12 mouse cellular contexts compared by ENCODE assay signal in genomic region chr6:87534855-87535575, GRCm38 (mm10). TPM values are rescaled to one million over a fixed set of nuclear protein-coding genes. Genes with fewer than 3 reads are reported as not detected.
DNase-seq lines count a peak whose midpoint lies in the region; ATAC-seq and TF ChIP-seq lines count a peak whose summit lies in the region.
"Had no signal": no experiment of that assay in that cellular context is flagged by ENCODE, and none has a peak within 500 bp of the region (broad histone marks: within the 10 kb centered on the region; RNA-seq: fewer than 3 reads in every experiment).

No protein-coding gene starts in this region.

- H3K4me3 ChIP-seq in kidney, embryonic 15.5 days (replicated peaks) = no peak overlapping the region
- no peak overlapping the region for H3K4me3 ChIP-seq in cerebellum, adult 2 months (replicated peaks; ENCODE audit: insufficient read depth, low read depth, low read length)
- H3K4me3 ChIP-seq: heart, adult 2 months; neural tube, embryonic 15.5 days had no signal

- 0 out of 2 replicates have a peak, but pooled peaks cover 11% of the 10 kb centered on the region for H3K4me1 ChIP-seq in kidney, embryonic 15.5 days
- no peaks in the 10 kb centered on the region for H3K4me1 ChIP-seq in cerebellum, adult 2 months (ENCODE audit: control insufficient read depth, insufficient read depth, low read length)
- H3K4me1 ChIP-seq: neural tube, embryonic 15.5 days had no signal

- H3K4me2 ChIP-seq in kidney, embryonic 15.5 days = 0 out of 2 replicates have a peak overlapping the region, but pooled peaks have one; percentile 24
- H3K4me2 ChIP-seq: neural tube, embryonic 15.5 days had no signal

- no peak for TF ChIP-seq POLR2A in cerebellum, adult 2 months (IDR thresholded peaks at IDR 0.05; ENCODE audit: borderline replicate concordance, insufficient read depth, low read length)

- TF ChIP-seq CTCF in cerebellum, adult 2 months (IDR thresholded peaks at IDR 0.05; ENCODE audit: borderline replicate concordance, insufficient read depth, low read depth, low read length) = no peak

- WGBS in kidney, embryonic 15.5 days = 54% methylated on average over 9 of the region's 9 CpGs
- WGBS in cerebellum, adult 2 months = 84% methylated on average over 9 of the region's 9 CpGs

- DNase-seq in kidney, postnatal 25 days = no peak
- peak; percentile 85 for DNase-seq in CD4-positive, CD25-positive, alpha-beta regulatory T cell, adult 2 months (ENCODE audit: low read depth, low spot score)
- no peak for DNase-seq in cerebellum, adult 2 months
- no peak for DNase-seq in right cerebral cortex, adult 18-20 months
- DNase-seq in urinary bladder, adult 18-20 months (ENCODE audit: low spot score in 2 of 2) = no peak
- DNase-seq: adrenal gland, adult 8-10 months; cerebellum, adult 9-10 months had no signal

- H3K9me3 ChIP-seq in kidney, embryonic 15.5 days (replicated peaks) = no peaks in the 10 kb centered on the region
- H3K9me3 ChIP-seq: neural tube, embryonic 15.5 days had no signal

- no peak overlapping the region for H3K27ac ChIP-seq in kidney, embryonic 15.5 days
- H3K27ac ChIP-seq in cerebellum, adult 2 months (ENCODE audit: insufficient read depth, low read length) = no peak overlapping the region
- H3K27ac ChIP-seq: heart, adult 2 months; neural tube, embryonic 15.5 days had no signal

- H3K27me3 ChIP-seq in kidney, embryonic 15.5 days = no peaks in the 10 kb centered on the region
- H3K27me3 ChIP-seq in cerebellum, adult 2 months (ENCODE audit: control insufficient read depth, insufficient read depth, low read length) = no peaks in the 10 kb centered on the region
- H3K27me3 ChIP-seq: neural tube, embryonic 15.5 days had no signal

- no peak overlapping the region for H3K9ac ChIP-seq in kidney, embryonic 15.5 days
- H3K9ac ChIP-seq: neural tube, embryonic 15.5 days had no signal

- no peaks in the 10 kb centered on the region for H3K36me3 ChIP-seq in kidney, embryonic 15.5 days
- H3K36me3 ChIP-seq: neural tube, embryonic 15.5 days had no signal

- no peak for ATAC-seq in kidney, embryonic 15.5 days (replicated peaks; ENCODE audit: low FRiP score)
- ATAC-seq in inflammation-experienced regulatory T-cells, adult 6 months = peak; percentile 80
- peak; percentile 73 for ATAC-seq in neutrophil, adult 5-6 weeks (ENCODE audit: extremely low read depth, insufficient number of reproducible peaks, low FRiP score, poor library complexity, severe bottlenecking)

RNA-seq across cellular contexts. Expression of gene Arhgap25, which starts 2.0 kb away (rescaled TPM):
- 5.2 and 6.0 TPM in 2 replicates for polyA plus RNA-seq in kidney, embryonic 15.5 days (2015; fragmentation: Nextera tagmentation; extraction: Ambion mirVana)
- polyA plus RNA-seq in inflammation-experienced regulatory T-cells, adult 6 months (2017; shearing (Covaris generic)) = 100 to 1,000 TPM in 2 of 3 experiments, 10 to 100 TPM in 1; 77.8 to 111 (median 105) TPM
- 358 and 369 TPM in 2 replicates for total RNA-seq in neutrophil, adult 5-6 weeks (2017)
- polyA plus RNA-seq in cerebellum, adult 2 months (2012; rRNA removed) = 0.39 and 0.70 TPM in 2 replicates

RNA-seq across cellular contexts. Expression of gene Prokr1, which starts 55.5 kb away (rescaled TPM):
- 5.2 and 5.4 TPM in 2 replicates for polyA plus RNA-seq in kidney, embryonic 15.5 days (2015; fragmentation: Nextera tagmentation; extraction: Ambion mirVana)
- polyA plus RNA-seq in inflammation-experienced regulatory T-cells, adult 6 months (2017; shearing (Covaris generic)) = not detected
- total RNA-seq in neutrophil, adult 5-6 weeks (2017) = 0.61 and 2.6 TPM in 2 replicates
- 0.03 and 0.13 TPM in 2 replicates for polyA plus RNA-seq in cerebellum, adult 2 months (2012; rRNA removed)

Comparison
In these comparisons a context has a peak if more than half of its experiments do, and no peak if none do; other contexts are left out.
1. RNA of gene Arhgap25, which starts 2.0 kb away (polyA plus RNA-seq): 77.8 to 111 TPM in inflammation-experienced regulatory T-cells, adult 6 months; 5.2 to 6.0 TPM in kidney, embryonic 15.5 days and 0.39 to 0.70 TPM in cerebellum, adult 2 months; every median in the first group is over 10 times any median in the second.